Mouse (Mus musculus): ENCODE results near the gene Ccr10. TPM values are rescaled to one million over a fixed set of nuclear protein-coding genes. Genes with fewer than 3 reads are reported as not detected.

Ccr10 gene
- polyA plus RNA-seq, 1 experiment, result not detected

- Histone ChIP-seq H3K9me3 (replicated peaks; ENCODE audit: control insufficient read depth, insufficient read depth, low read length, poor library complexity, severe bottlenecking) (no peaks in the 10 kb centered on the region), H3K27ac (ENCODE audit: insufficient read depth, low read length) (no peak overlapping the region), H3K27me3 (ENCODE audit: control insufficient read depth, insufficient read depth, low read length, poor library complexity, severe bottlenecking) (no peaks in the 10 kb centered on the region), H3K4me1 (ENCODE audit: control insufficient read depth, insufficient read depth, low read length) (peaks cover 5% of the 10 kb centered on the region), H3K36me3 (ENCODE audit: control insufficient read depth, insufficient read depth, low read length, poor library complexity, severe bottlenecking) (peaks cover 17% of the 10 kb centered on the region), H3K4me3 (ENCODE audit: low read depth, low read length) (no peak overlapping the region), H3K9ac (ENCODE audit: low read depth, poor library complexity, severe bottlenecking) (no peak overlapping the region)
- TF ChIP-seq POLR2A (IDR thresholded peaks at IDR 0.05; ENCODE audit: insufficient read depth, low read length) (no peak), CTCF (IDR thresholded peaks at IDR 0.05; ENCODE audit: low read depth, low read length) (no peak), EP300 (IDR thresholded peaks at IDR 0.05; ENCODE audit: insufficient read depth, low read depth, low read length) (no peak)
Observed at GRCm38 (mm10) chr11:101195101-101195500, 19.9 kb upstream of the Ccr10 start.

DNA sequence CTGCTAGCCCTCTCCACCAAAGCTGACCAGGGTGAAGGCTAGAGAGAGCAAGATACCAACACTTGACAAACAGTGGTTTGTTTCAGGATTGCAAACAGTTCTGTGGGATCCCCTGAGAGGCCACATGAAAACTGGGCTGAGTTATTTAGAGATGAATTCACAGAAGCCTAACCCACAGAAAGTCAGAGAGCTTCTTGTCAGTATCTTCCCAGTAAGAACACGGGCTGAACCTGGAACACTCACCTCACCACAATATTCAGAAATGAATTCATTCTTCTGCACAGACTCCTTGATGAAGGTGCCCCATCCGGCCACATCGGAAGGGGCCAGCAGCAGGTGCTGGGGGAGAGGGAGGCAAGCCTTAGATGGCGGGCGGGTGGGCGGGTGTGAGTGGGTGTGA is 19.4 kb upstream of the Ccr10 start:
- Histone ChIP-seq H3K36me3 (ENCODE audit: control insufficient read depth, insufficient read depth, low read length, poor library complexity, severe bottlenecking) (peaks cover 15% of the 10 kb centered on the region), H3K4me1 (ENCODE audit: control insufficient read depth, insufficient read depth, low read length) (peaks cover 5% of the 10 kb centered on the region), H3K27ac (ENCODE audit: insufficient read depth, low read length) (no peak overlapping the region), H3K9ac (ENCODE audit: low read depth, poor library complexity, severe bottlenecking) (no peak overlapping the region), H3K4me3 (ENCODE audit: low read depth, low read length) (no peak overlapping the region), H3K27me3 (ENCODE audit: control insufficient read depth, insufficient read depth, low read length, poor library complexity, severe bottlenecking) (no peaks in the 10 kb centered on the region), H3K9me3 (replicated peaks; ENCODE audit: control insufficient read depth, insufficient read depth, low read length, poor library complexity, severe bottlenecking) (no peaks in the 10 kb centered on the region)
- no peak for TF ChIP-seq EP300 (IDR thresholded peaks at IDR 0.05; ENCODE audit: insufficient read depth, low read depth, low read length)
- TF ChIP-seq CTCF (IDR thresholded peaks at IDR 0.05; ENCODE audit: low read depth, low read length), result no peak
- TF ChIP-seq POLR2A (IDR thresholded peaks at IDR 0.05; ENCODE audit: insufficient read depth, low read length), result no peak

DNA sequence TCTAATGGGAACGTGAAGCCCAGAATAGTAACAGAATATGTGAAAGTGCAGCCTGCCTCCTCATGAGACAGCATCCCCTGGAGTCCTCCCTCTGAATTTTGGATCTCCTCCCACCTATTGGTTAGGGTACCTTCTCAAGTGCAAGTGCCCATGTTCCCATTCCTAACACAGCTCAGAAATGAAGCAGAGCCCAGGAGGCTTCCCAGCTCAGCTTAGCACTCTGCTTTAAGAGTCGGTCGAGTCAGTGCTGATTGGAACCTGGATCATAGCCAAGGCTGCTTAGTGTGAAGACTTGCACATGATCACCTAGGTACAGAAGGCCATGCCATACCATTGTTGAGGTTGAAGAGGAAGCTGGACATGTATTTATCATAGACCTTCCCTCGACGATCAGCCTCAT is 18.9 kb upstream of the Ccr10 start:
- H3K36me3 ChIP-seq (ENCODE audit: control insufficient read depth, insufficient read depth, low read length, poor library complexity, severe bottlenecking), result peaks cover 10% of the 10 kb centered on the region
- H3K9ac ChIP-seq (ENCODE audit: low read depth, poor library complexity, severe bottlenecking), result no peak overlapping the region
- TF ChIP-seq POLR2A (IDR thresholded peaks at IDR 0.05; ENCODE audit: insufficient read depth, low read length), result no peak
- no peak for TF ChIP-seq CTCF (IDR thresholded peaks at IDR 0.05; ENCODE audit: low read depth, low read length)
- no peak for TF ChIP-seq EP300 (IDR thresholded peaks at IDR 0.05; ENCODE audit: insufficient read depth, low read depth, low read length)
- no peaks in the 10 kb centered on the region for H3K27me3 ChIP-seq (ENCODE audit: control insufficient read depth, insufficient read depth, low read length, poor library complexity, severe bottlenecking)
- no peaks in the 10 kb centered on the region for H3K9me3 ChIP-seq (replicated peaks; ENCODE audit: control insufficient read depth, insufficient read depth, low read length, poor library complexity, severe bottlenecking)
- H3K27ac ChIP-seq (ENCODE audit: insufficient read depth, low read length), result no peak overlapping the region
- H3K4me1 ChIP-seq (ENCODE audit: control insufficient read depth, insufficient read depth, low read length), result peaks cover 5% of the 10 kb centered on the region
- H3K4me3 ChIP-seq (ENCODE audit: low read depth, low read length), result no peak overlapping the region

- Histone ChIP-seq H3K27me3 (ENCODE audit: control insufficient read depth, insufficient read depth, low read length, poor library complexity, severe bottlenecking) (no peaks in the 10 kb centered on the region), H3K36me3 (ENCODE audit: control insufficient read depth, insufficient read depth, low read length, poor library complexity, severe bottlenecking) (peaks cover 5% of the 10 kb centered on the region; the same call in 1 of the 2 replicates), H3K27ac (ENCODE audit: insufficient read depth, low read length) (no peak overlapping the region), H3K4me3 (ENCODE audit: low read depth, low read length) (no peak overlapping the region), H3K9me3 (replicated peaks; ENCODE audit: control insufficient read depth, insufficient read depth, low read length, poor library complexity, severe bottlenecking) (no peaks in the 10 kb centered on the region), H3K4me1 (ENCODE audit: control insufficient read depth, insufficient read depth, low read length) (peaks cover 6% of the 10 kb centered on the region), H3K9ac (ENCODE audit: low read depth, poor library complexity, severe bottlenecking) (no peak overlapping the region)
- TF ChIP-seq CTCF (IDR thresholded peaks at IDR 0.05; ENCODE audit: low read depth, low read length), result no peak
- no peak for TF ChIP-seq EP300 (IDR thresholded peaks at IDR 0.05; ENCODE audit: insufficient read depth, low read depth, low read length)
- no peak for TF ChIP-seq POLR2A (IDR thresholded peaks at IDR 0.05; ENCODE audit: insufficient read depth, low read length)
Observed at GRCm38 (mm10) chr11:101193076-101193475, 17.8 kb upstream of the Ccr10 start.

- H3K9ac ChIP-seq (ENCODE audit: low read depth, poor library complexity, severe bottlenecking), result no peak overlapping the region
- no peaks in the 10 kb centered on the region for H3K27me3 ChIP-seq (ENCODE audit: control insufficient read depth, insufficient read depth, low read length, poor library complexity, severe bottlenecking)
- peaks cover 4% of the 10 kb centered on the region; the same call in 1 of the 2 replicates for H3K36me3 ChIP-seq (ENCODE audit: control insufficient read depth, insufficient read depth, low read length, poor library complexity, severe bottlenecking)
- no peak overlapping the region for H3K4me3 ChIP-seq (ENCODE audit: low read depth, low read length)
- H3K27ac ChIP-seq (ENCODE audit: insufficient read depth, low read length), result no peak overlapping the region
- H3K4me1 ChIP-seq (ENCODE audit: control insufficient read depth, insufficient read depth, low read length), result peaks cover 6% of the 10 kb centered on the region
- TF ChIP-seq POLR2A (IDR thresholded peaks at IDR 0.05; ENCODE audit: insufficient read depth, low read length) (no peak), EP300 (IDR thresholded peaks at IDR 0.05; ENCODE audit: insufficient read depth, low read depth, low read length) (no peak), CTCF (IDR thresholded peaks at IDR 0.05; ENCODE audit: low read depth, low read length) (no peak)
- no peaks in the 10 kb centered on the region for H3K9me3 ChIP-seq (replicated peaks; ENCODE audit: control insufficient read depth, insufficient read depth, low read length, poor library complexity, severe bottlenecking)
Observed at GRCm38 (mm10) chr11:101192646-101193045, 17.4 kb upstream of the Ccr10 start.

- no peak overlapping the region for H3K27ac ChIP-seq (ENCODE audit: insufficient read depth, low read length)
- peaks cover 6% of the 10 kb centered on the region for H3K4me1 ChIP-seq (ENCODE audit: control insufficient read depth, insufficient read depth, low read length)
- no peak overlapping the region for H3K9ac ChIP-seq (ENCODE audit: low read depth, poor library complexity, severe bottlenecking)
- H3K27me3 ChIP-seq (ENCODE audit: control insufficient read depth, insufficient read depth, low read length, poor library complexity, severe bottlenecking), result no peaks in the 10 kb centered on the region
- TF ChIP-seq POLR2A (IDR thresholded peaks at IDR 0.05; ENCODE audit: insufficient read depth, low read length), result no peak
- no peak for TF ChIP-seq EP300 (IDR thresholded peaks at IDR 0.05; ENCODE audit: insufficient read depth, low read depth, low read length)
- TF ChIP-seq CTCF (IDR thresholded peaks at IDR 0.05; ENCODE audit: low read depth, low read length), result no peak
- no peak overlapping the region for H3K4me3 ChIP-seq (ENCODE audit: low read depth, low read length)
- peaks cover 2% of the 10 kb centered on the region; the same call in 1 of the 2 replicates for H3K36me3 ChIP-seq (ENCODE audit: control insufficient read depth, insufficient read depth, low read length, poor library complexity, severe bottlenecking)
- H3K9me3 ChIP-seq (replicated peaks; ENCODE audit: control insufficient read depth, insufficient read depth, low read length, poor library complexity, severe bottlenecking), result no peaks in the 10 kb centered on the region
Observed at GRCm38 (mm10) chr11:101191919-101192470, 16.8 kb upstream of the Ccr10 start.

Measured in ES-Bruce4 (cell line).